9 mouse cellular contexts compared by ENCODE assay signal in the genomic region with DNA sequence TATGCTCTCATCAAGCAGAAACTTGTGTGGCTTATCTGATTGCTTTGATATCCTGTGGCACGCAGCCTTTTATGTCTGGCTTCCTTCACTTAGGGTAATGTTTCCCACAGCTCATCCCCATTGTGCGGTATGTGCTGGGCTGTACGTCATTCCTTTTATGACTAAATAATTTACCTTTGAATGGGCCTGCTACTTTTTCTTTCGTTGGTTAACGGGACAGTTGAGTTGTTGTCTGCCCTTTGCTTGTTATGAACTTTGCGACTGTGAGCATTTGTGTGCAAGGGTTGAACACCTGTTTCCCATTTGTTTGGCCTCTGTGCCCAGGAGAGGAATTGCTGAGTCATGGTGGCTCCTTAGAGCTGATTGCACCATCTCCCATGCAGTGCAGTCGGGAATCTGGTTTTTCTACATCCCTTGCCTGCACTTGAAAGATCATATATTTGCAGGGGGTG. TPM values are rescaled to one million over a fixed set of nuclear protein-coding genes. Genes with fewer than 3 reads are reported as not detected.
DNase-seq lines count a peak whose midpoint lies in the region; ATAC-seq and TF ChIP-seq lines count a peak whose summit lies in the region.
"Had no signal": no experiment of that assay in that cellular context is flagged by ENCODE, and none has a peak within 500 bp of the region (broad histone marks: within the 10 kb centered on the region; RNA-seq: fewer than 3 reads in every experiment).

No protein-coding gene starts in this region.

- H3K36me3 ChIP-seq in hindbrain, embryonic 13.5 days, result peaks cover 46% of the 10 kb centered on the region
- peaks cover 48% of the 10 kb centered on the region for H3K36me3 ChIP-seq in hindbrain, embryonic 12.5 days
- peaks cover 12 to 44% of the 10 kb centered on the region in 2 experiments for H3K36me3 ChIP-seq in CH12.LX (replicated peaks in 1 of 2; ENCODE audit: control insufficient read depth in 1 of 2, insufficient read depth in 1 of 2, low read length in 1 of 2)
- H3K36me3 ChIP-seq in embryonic facial prominence, embryonic 14.5 days (ENCODE audit: control insufficient read depth, insufficient read depth, low read length), result 0 out of 2 replicates have a peak, but pooled peaks cover 5% of the 10 kb centered on the region
- H3K36me3 ChIP-seq in lung, embryonic 15.5 days, result peaks cover 4% of the 10 kb centered on the region; the same call in 1 of the 2 replicates

- peak; percentile 21 for DNase-seq in CH12.LX (ENCODE audit: extremely low read depth)
- DNase-seq in embryonic facial prominence, embryonic 14.5 days (ENCODE audit: low spot score), result peak; percentile 84
- no peak for DNase-seq in left cerebral cortex, postnatal 4 days
- DNase-seq in cerebellum, postnatal 25 days, result no peak
- DNase-seq in spleen, adult 18-20 months, result no peak

- TF ChIP-seq CTCF in CH12.LX (conservative IDR thresholded peaks at IDR 0.05 in 1 of 2, IDR thresholded peaks at IDR 0.05 in 1 of 2; ENCODE audit: low read depth in 2 of 2, low read length in 2 of 2), result no peak

- H3K4me1 ChIP-seq in hindbrain, embryonic 13.5 days (replicated peaks), result peaks cover 44% of the 10 kb centered on the region
- H3K4me1 ChIP-seq in hindbrain, embryonic 12.5 days, result peaks cover 36% of the 10 kb centered on the region
- H3K4me1 ChIP-seq in CH12.LX (ENCODE audit: control insufficient read depth in 1 of 2, insufficient read depth in 2 of 2), result peaks cover 14 to 44% of the 10 kb centered on the region in 2 experiments
- H3K4me1 ChIP-seq in embryonic facial prominence, embryonic 14.5 days (ENCODE audit: control insufficient read depth, insufficient read depth, low read length), result peaks cover 21% of the 10 kb centered on the region
- peaks cover 27% of the 10 kb centered on the region for H3K4me1 ChIP-seq in lung, embryonic 15.5 days

- intact Hi-C loops in left cerebral cortex, postnatal 4 days (cut with DNase I), result no loop called here

- H3K27ac ChIP-seq in hindbrain, embryonic 13.5 days, result no peak overlapping the region
- no peak overlapping the region for H3K27ac ChIP-seq in hindbrain, embryonic 12.5 days
- no peak overlapping the region for H3K27ac ChIP-seq in CH12.LX (ENCODE audit: insufficient read depth, low read depth)
- H3K27ac ChIP-seq in embryonic facial prominence, embryonic 14.5 days (replicated peaks; ENCODE audit: low read depth, low read length), result 0 out of 2 replicates have a peak overlapping the region, but pooled peaks have one; percentile 6
- 0 out of 2 replicates have a peak overlapping the region, but pooled peaks have one; percentile 2 for H3K27ac ChIP-seq in lung, embryonic 15.5 days

- H3K79me2 ChIP-seq in CH12.LX (replicated peaks; ENCODE audit: control insufficient read depth, extremely low read depth, insufficient read depth, poor library complexity, severe bottlenecking), result no peaks in the 10 kb centered on the region

- H3K4me2 ChIP-seq in hindbrain, embryonic 13.5 days, result no peak overlapping the region
- H3K4me2 ChIP-seq in hindbrain, embryonic 12.5 days (replicated peaks), result no peak overlapping the region
- H3K4me2 ChIP-seq in CH12.LX (ENCODE audit: insufficient read depth, low read depth, poor library complexity, severe bottlenecking), result no peak overlapping the region
- H3K4me2 ChIP-seq in embryonic facial prominence, embryonic 14.5 days (ENCODE audit: low read depth, low read length), result no peak overlapping the region
- no peak overlapping the region for H3K4me2 ChIP-seq in lung, embryonic 15.5 days

- H3K9me3 ChIP-seq in hindbrain, embryonic 13.5 days, result no peaks in the 10 kb centered on the region
- no peaks in the 10 kb centered on the region for H3K9me3 ChIP-seq in hindbrain, embryonic 12.5 days (replicated peaks)
- H3K9me3 ChIP-seq in CH12.LX (replicated peaks; ENCODE audit: low read length), result peaks cover 2% of the 10 kb centered on the region
- H3K9me3 ChIP-seq in embryonic facial prominence, embryonic 14.5 days (ENCODE audit: control insufficient read depth, low read length), result no peaks in the 10 kb centered on the region
- H3K9me3 ChIP-seq in lung, embryonic 15.5 days, result no peaks in the 10 kb centered on the region

- no peak for TF ChIP-seq POLR2A in CH12.LX (IDR thresholded peaks at IDR 0.05; ENCODE audit: low read depth, low read length)

- in situ Hi-C loops in CH12.LX (cut with MboI; ENCODE audit: low pct_ligation_motif_present, low pct_unique_long_range_greater_than_20kb, low sequenced_read_pairs), result no loop called here

- ATAC-seq in hindbrain, embryonic 13.5 days (ENCODE audit: low FRiP score), result no peak
- no peak for ATAC-seq in hindbrain, embryonic 12.5 days (ENCODE audit: low FRiP score)
- no peak for ATAC-seq in embryonic facial prominence, embryonic 14.5 days (ENCODE audit: low read depth)
- no peak for ATAC-seq in lung, embryonic 15.5 days (ENCODE audit: borderline replicate concordance, extremely low read depth, low FRiP score, low TSS enrichment)

- H3K4me3 ChIP-seq in hindbrain, embryonic 13.5 days, result no peak overlapping the region
- H3K4me3 ChIP-seq in hindbrain, embryonic 12.5 days, result no peak overlapping the region
- H3K4me3 ChIP-seq in CH12.LX (replicated peaks in 1 of 3; ENCODE audit: low read depth in 2 of 3, low read length in 2 of 3, poor library complexity in 1 of 3), result no peak overlapping the region
- H3K4me3 ChIP-seq in embryonic facial prominence, embryonic 14.5 days (ENCODE audit: low read depth, low read length), result no peak overlapping the region
- no peak overlapping the region for H3K4me3 ChIP-seq in lung, embryonic 15.5 days

- 68% methylated on average over 7 of the region's 7 CpGs for WGBS in hindbrain, embryonic 13.5 days
- 67% methylated on average over 7 of the region's 7 CpGs for WGBS in hindbrain, embryonic 12.5 days
- 22% methylated on average over 7 of the region's 7 CpGs for WGBS in embryonic facial prominence, embryonic 14.5 days
- WGBS in lung, embryonic 15.5 days, result 45% methylated on average over 7 of the region's 7 CpGs

- dilution Hi-C loops in CH12.LX (cut with MboI; ENCODE audit: extremely low pct_ligation_motif_present, extremely low pct_unique_long_range_greater_than_20kb, low sequenced_read_pairs), result no loop called here

- H3K27me3 ChIP-seq in hindbrain, embryonic 13.5 days, result no peaks in the 10 kb centered on the region
- peaks cover 6% of the 10 kb centered on the region for H3K27me3 ChIP-seq in hindbrain, embryonic 12.5 days
- no peaks in the 10 kb centered on the region for H3K27me3 ChIP-seq in CH12.LX (replicated peaks)
- peaks cover 9% of the 10 kb centered on the region for H3K27me3 ChIP-seq in embryonic facial prominence, embryonic 14.5 days (replicated peaks; ENCODE audit: control insufficient read depth, insufficient read depth, low read length)
- H3K27me3 ChIP-seq in lung, embryonic 15.5 days, result peaks cover 9% of the 10 kb centered on the region

- no peak for TF ChIP-seq RAD21 in CH12.LX (IDR thresholded peaks at IDR 0.05; ENCODE audit: low read depth, low read length)

- no peak for TF ChIP-seq EP300 in CH12.LX (IDR thresholded peaks at IDR 0.05; ENCODE audit: low read length)

- H3K9ac ChIP-seq in hindbrain, embryonic 13.5 days, result peak overlapping the region; percentile 24; the same call in 1 of the 2 replicates
- H3K9ac ChIP-seq in hindbrain, embryonic 12.5 days, result no peak overlapping the region
- H3K9ac ChIP-seq in CH12.LX (ENCODE audit: insufficient read depth, low read depth), result no peak overlapping the region
- H3K9ac ChIP-seq in embryonic facial prominence, embryonic 14.5 days (ENCODE audit: low read depth, low read length), result no peak overlapping the region
- H3K9ac ChIP-seq in lung, embryonic 15.5 days, result no peak overlapping the region

RNA-seq across cellular contexts. Expression of a gene that starts 4.1 kb away (rescaled TPM):
- 67.2 and 72.4 TPM in 2 replicates for polyA plus RNA-seq in hindbrain, embryonic 13.5 days (2015; fragmentation: Nextera tagmentation; extraction: Ambion mirVana)
- 47.5 and 54.3 TPM in 2 replicates for polyA plus RNA-seq in hindbrain, embryonic 12.5 days (2016; fragmentation: Nextera tagmentation; extraction: Ambion mirVana)
- total RNA-seq in CH12.LX (2012; rRNA removed) (4.3 and 6.2 TPM in 2 replicates), CH12.LX (2014; rRNA removed) (3.3 and 3.4 TPM in 2 replicates)
- 12.9 and 14.3 TPM in 2 replicates for polyA plus RNA-seq in CH12.LX (2012; ENCODE audit: insufficient read length, low read depth)
- polyA plus RNA-seq in embryonic facial prominence, embryonic 14.5 days (2014; fragmentation: Nextera tagmentation; extraction: Ambion mirVana), result 24.8 and 25.3 TPM in 2 replicates
- 33.1 and 36.3 TPM in 2 replicates for polyA plus RNA-seq in lung, embryonic 15.5 days (2015; fragmentation: Nextera tagmentation; extraction: Ambion mirVana)
- 10 to 100 TPM; 80.4 to 82.1 TPM for total RNA-seq in left cerebral cortex, postnatal 4 days (2021)

RNA-seq across cellular contexts. Expression of a gene that starts 14.6 kb away (rescaled TPM):
- 5.3 and 7.1 TPM in 2 replicates for polyA plus RNA-seq in hindbrain, embryonic 13.5 days (2015; fragmentation: Nextera tagmentation; extraction: Ambion mirVana)
- polyA plus RNA-seq in hindbrain, embryonic 12.5 days (2016; fragmentation: Nextera tagmentation; extraction: Ambion mirVana), result 2.8 and 3.7 TPM in 2 replicates
- not detected in 2 replicates for total RNA-seq in CH12.LX (2012; rRNA removed)
- not detected in 2 replicates for total RNA-seq in CH12.LX (2014; rRNA removed)
- polyA plus RNA-seq in CH12.LX (2012; ENCODE audit: insufficient read length, low read depth), result not detected in 2 replicates
- 1.7 and 1.9 TPM in 2 replicates for polyA plus RNA-seq in embryonic facial prominence, embryonic 14.5 days (2014; fragmentation: Nextera tagmentation; extraction: Ambion mirVana)
- polyA plus RNA-seq in lung, embryonic 15.5 days (2015; fragmentation: Nextera tagmentation; extraction: Ambion mirVana), result 0.17 and 0.21 TPM in 2 replicates
- 10 to 100 TPM; 15.5 to 19.7 TPM for total RNA-seq in left cerebral cortex, postnatal 4 days (2021)
- total RNA-seq: heart, adult 18-20 months had no signal

RNA-seq across cellular contexts. Expression of a gene that starts 15.9 kb away (rescaled TPM):
- polyA plus RNA-seq in hindbrain, embryonic 13.5 days (2015; fragmentation: Nextera tagmentation; extraction: Ambion mirVana), result 2.0 and 2.4 TPM in 2 replicates
- polyA plus RNA-seq in hindbrain, embryonic 12.5 days (2016; fragmentation: Nextera tagmentation; extraction: Ambion mirVana), result 5.4 and 6.0 TPM in 2 replicates
- total RNA-seq in CH12.LX (2012; rRNA removed), result not detected in 2 replicates
- not detected in 2 replicates for total RNA-seq in CH12.LX (2014; rRNA removed)
- not detected in 2 replicates for polyA plus RNA-seq in CH12.LX (2012; ENCODE audit: insufficient read length, low read depth)
- 15.7 and 20.2 TPM in 2 replicates for polyA plus RNA-seq in embryonic facial prominence, embryonic 14.5 days (2014; fragmentation: Nextera tagmentation; extraction: Ambion mirVana)
- 19.1 and 20.2 TPM in 2 replicates for polyA plus RNA-seq in lung, embryonic 15.5 days (2015; fragmentation: Nextera tagmentation; extraction: Ambion mirVana)
- 1 to 10 TPM; 2.2 to 2.4 TPM for total RNA-seq in left cerebral cortex, postnatal 4 days (2021)

RNA-seq across cellular contexts. Expression of a gene that starts 28.9 kb away (rescaled TPM):
- polyA plus RNA-seq in hindbrain, embryonic 13.5 days (2015; fragmentation: Nextera tagmentation; extraction: Ambion mirVana), result 0.09 and 0.17 TPM in 2 replicates
- 0.74 and 1.1 TPM in 2 replicates for polyA plus RNA-seq in hindbrain, embryonic 12.5 days (2016; fragmentation: Nextera tagmentation; extraction: Ambion mirVana)
- total RNA-seq in CH12.LX (2012; rRNA removed), result 0.13 TPM in 1 of 2 replicates, not detected in the other
- not detected in 2 replicates for total RNA-seq in CH12.LX (2014; rRNA removed)
- 0.13 TPM in 1 of 2 replicates, not detected in the other for polyA plus RNA-seq in CH12.LX (2012; ENCODE audit: insufficient read length, low read depth)
- polyA plus RNA-seq in embryonic facial prominence, embryonic 14.5 days (2014; fragmentation: Nextera tagmentation; extraction: Ambion mirVana), result 3.6 and 5.6 TPM in 2 replicates
- polyA plus RNA-seq in lung, embryonic 15.5 days (2015; fragmentation: Nextera tagmentation; extraction: Ambion mirVana), result 19.5 and 23.5 TPM in 2 replicates
- under 1 TPM; 0.26 to 0.30 TPM for total RNA-seq in left cerebral cortex, postnatal 4 days (2021)

RNA-seq across cellular contexts. Expression of a gene that starts 44.3 kb away (rescaled TPM):
- 105 and 110 TPM in 2 replicates for polyA plus RNA-seq in hindbrain, embryonic 13.5 days (2015; fragmentation: Nextera tagmentation; extraction: Ambion mirVana)
- polyA plus RNA-seq in hindbrain, embryonic 12.5 days (2016; fragmentation: Nextera tagmentation; extraction: Ambion mirVana), result 91.6 and 94.0 TPM in 2 replicates
- 52.7 and 62.2 TPM in 2 replicates for total RNA-seq in CH12.LX (2012; rRNA removed)
- total RNA-seq in CH12.LX (2014; rRNA removed), result 87.5 and 90.9 TPM in 2 replicates
- polyA plus RNA-seq in CH12.LX (2012; ENCODE audit: insufficient read length, low read depth), result 64.6 and 64.9 TPM in 2 replicates
- polyA plus RNA-seq in embryonic facial prominence, embryonic 14.5 days (2014; fragmentation: Nextera tagmentation; extraction: Ambion mirVana), result 96.7 and 103 TPM in 2 replicates
- polyA plus RNA-seq in lung, embryonic 15.5 days (2015; fragmentation: Nextera tagmentation; extraction: Ambion mirVana), result 101 and 103 TPM in 2 replicates
- total RNA-seq in left cerebral cortex, postnatal 4 days (2021), result 10 to 100 TPM; 62.3 to 71.1 TPM

Comparison
In these comparisons a context has a peak if more than half of its experiments do, and no peak if none do; other contexts are left out.
1. H3K27ac ChIP-seq: peak in embryonic facial prominence, embryonic 14.5 days (single experiment) and lung, embryonic 15.5 days (single experiment); none in hindbrain, embryonic 13.5 days (single experiment), hindbrain, embryonic 12.5 days (single experiment) and CH12.LX (single experiment).
2. DNase-seq: peak in CH12.LX (single experiment) and embryonic facial prominence, embryonic 14.5 days (single experiment); none in left cerebral cortex, postnatal 4 days (single experiment), cerebellum, postnatal 25 days (0 of 2) and spleen, adult 18-20 months (0 of 2).